Mouse (Mus musculus) CD4-positive naive resting alpha-beta T cell, adult 76 days (primary cell): ENCODE results near the gene Tspan7. TPM values are rescaled to one million over a fixed set of nuclear protein-coding genes. Genes with fewer than 3 reads are reported as not detected.

ENCODE experiments used
- total RNA-seq: library from RNA; stranded (reverse); gene quantifications from one replicate; pipeline ENCODE4 v1.2.4, GENCODE M21; 2023

Gene Tspan7
- total RNA-seq = not detected

GRCm38 (mm10) chrX:10484872-10485569, at the start of gene Tspan7:
Gene Tspan7, plus strand, starts transcription at chrX:10485158.

Other genes with a start within 250 kb of the Tspan7 start
- not detected for gene Otc, start 232.9 kb upstream of the Tspan7 start, total RNA-seq
- 12.9 TPM for gene Mid1ip1, start 229.9 kb downstream of the Tspan7 start, total RNA-seq